Mouse (Mus musculus) lung, adult 2 months (tissue): ENCODE results near the gene Cuedc1.

Experiments
- CTCF ChIP-seq: fragments of 200-500 bp; IDR thresholded peaks from 2 replicates; pipeline ENCODE4 v1.5.1; 2011; ENCODE audit warnings: mild to moderate bottlenecking, low read length, control low read depth; ENCODE audit not compliant: insufficient read depth
- POLR2A ChIP-seq: fragments of 200-500 bp; IDR thresholded peaks from 2 replicates; pipeline ENCODE4 v1.6.1; 2011; ENCODE audit warnings: low read depth, mild to moderate bottlenecking, control low read depth, low read length, borderline replicate concordance; ENCODE audit errors: extremely low read depth

DNA sequence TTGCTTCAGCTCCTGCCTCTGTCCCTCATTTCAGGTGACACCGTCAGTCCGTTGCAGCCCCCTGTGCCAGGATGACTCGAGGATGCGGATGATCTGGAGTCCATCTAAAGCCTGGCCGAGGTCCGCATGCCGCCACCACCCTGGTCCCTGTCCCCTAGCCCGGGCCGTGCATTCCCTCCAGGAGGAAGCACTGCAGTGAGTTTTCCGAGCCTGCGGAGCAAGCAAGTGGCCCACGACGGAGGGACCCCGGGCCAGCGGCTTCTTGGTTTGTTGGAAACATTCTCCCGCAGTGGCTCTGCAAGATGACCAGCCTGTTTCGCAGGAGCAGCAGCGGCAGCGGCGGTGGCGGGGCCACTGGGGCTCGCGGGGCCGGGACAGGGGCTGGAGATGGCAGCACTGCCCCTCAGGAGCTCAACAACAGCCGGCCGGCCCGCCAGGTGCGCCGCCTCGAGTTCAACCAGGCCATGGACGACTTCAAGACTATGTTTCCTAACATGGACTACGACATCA is 71.7 kb downstream of the Cuedc1 start:
- TF ChIP-seq POLR2A (no peak), CTCF (no peak)
